10 mouse cellular contexts compared by ENCODE assay signal in the genomic region with DNA sequence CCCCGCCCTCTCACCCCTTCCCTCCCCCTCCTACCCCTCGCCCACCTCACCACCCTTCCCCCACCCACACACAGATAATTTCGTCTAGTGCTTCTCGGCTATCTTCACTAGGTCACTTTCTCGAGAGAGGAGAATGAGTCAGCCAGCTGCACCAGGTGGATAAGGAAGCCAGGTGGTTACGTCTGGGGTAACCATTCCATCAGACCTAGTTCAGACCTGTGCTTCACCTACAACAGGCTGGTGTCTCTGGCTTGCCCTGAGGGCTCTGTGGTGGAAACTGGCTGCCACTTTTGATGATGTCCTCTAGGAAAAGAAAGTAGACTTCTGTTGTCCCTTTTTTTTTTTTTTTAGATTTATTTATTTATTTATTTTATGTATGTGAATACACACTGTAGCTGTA.
A peak's percentile ranks its signal among the peaks of the same experiment; 100 is the strongest.
DNase-seq lines count a peak whose midpoint lies in the region; ATAC-seq lines count a peak whose summit lies in the region.
"Had no signal": no experiment of that assay in that cellular context is flagged by ENCODE, and none has a peak within 500 bp of the region (broad histone marks: within the 10 kb centered on the region; RNA-seq: fewer than 3 reads in every experiment).

No protein-coding gene starts in this region.

- no peaks in the 10 kb centered on the region for H3K27me3 ChIP-seq in heart, embryonic 16.5 days (ENCODE audit: control insufficient read depth, insufficient read depth, low read length)
- H3K27me3 ChIP-seq in midbrain, embryonic 11.5 days (ENCODE audit: control insufficient read depth, insufficient read depth, low read length), result no peaks in the 10 kb centered on the region
- no peaks in the 10 kb centered on the region for H3K27me3 ChIP-seq in midbrain, embryonic 14.5 days (ENCODE audit: control insufficient read depth, insufficient read depth, low read length)
- H3K27me3 ChIP-seq in embryonic facial prominence, embryonic 15.5 days, result no peaks in the 10 kb centered on the region
- no peaks in the 10 kb centered on the region for H3K27me3 ChIP-seq in stomach, embryonic 14.5 days (ENCODE audit: control insufficient read depth, insufficient read depth, low read length)

- peak overlapping the region; percentile 54 for H3K4me2 ChIP-seq in heart, embryonic 16.5 days (ENCODE audit: low read depth, low read length)
- no peak overlapping the region for H3K4me2 ChIP-seq in midbrain, embryonic 11.5 days
- H3K4me2 ChIP-seq in midbrain, embryonic 14.5 days (ENCODE audit: low read length), result no peak overlapping the region
- peak overlapping the region; percentile 4; the same call in 1 of the 2 replicates for H3K4me2 ChIP-seq in embryonic facial prominence, embryonic 15.5 days (replicated peaks)
- 0 out of 2 replicates have a peak overlapping the region, but pooled peaks have one; percentile 11 for H3K4me2 ChIP-seq in stomach, embryonic 14.5 days (replicated peaks; ENCODE audit: low read depth, low read length)

- H3K9ac ChIP-seq in heart, embryonic 16.5 days (ENCODE audit: low read length), result no peak overlapping the region
- H3K9ac ChIP-seq in midbrain, embryonic 11.5 days (ENCODE audit: low read length), result no peak overlapping the region
- no peak overlapping the region for H3K9ac ChIP-seq in midbrain, embryonic 14.5 days (replicated peaks; ENCODE audit: low read length)
- no peak overlapping the region for H3K9ac ChIP-seq in embryonic facial prominence, embryonic 15.5 days
- no peak overlapping the region for H3K9ac ChIP-seq in stomach, embryonic 14.5 days (replicated peaks; ENCODE audit: low read depth, low read length)

- no peaks in the 10 kb centered on the region for H3K9me3 ChIP-seq in heart, embryonic 16.5 days (replicated peaks; ENCODE audit: control insufficient read depth, low read length)
- H3K9me3 ChIP-seq in midbrain, embryonic 11.5 days (ENCODE audit: control insufficient read depth, low read length), result no peaks in the 10 kb centered on the region
- H3K9me3 ChIP-seq in midbrain, embryonic 14.5 days (ENCODE audit: control insufficient read depth, low read length), result no peaks in the 10 kb centered on the region
- H3K9me3 ChIP-seq in embryonic facial prominence, embryonic 15.5 days (replicated peaks), result no peaks in the 10 kb centered on the region
- no peaks in the 10 kb centered on the region for H3K9me3 ChIP-seq in stomach, embryonic 14.5 days (ENCODE audit: control insufficient read depth, low read depth, low read length)

- H3K4me3 ChIP-seq in heart, embryonic 16.5 days (ENCODE audit: low read length), result no peak overlapping the region
- H3K4me3 ChIP-seq in midbrain, embryonic 11.5 days (ENCODE audit: low read depth, low read length), result no peak overlapping the region
- H3K4me3 ChIP-seq in midbrain, embryonic 14.5 days (replicated peaks; ENCODE audit: low read depth, low read length), result no peak overlapping the region
- no peak overlapping the region for H3K4me3 ChIP-seq in embryonic facial prominence, embryonic 15.5 days (replicated peaks)
- H3K4me3 ChIP-seq in stomach, embryonic 14.5 days (ENCODE audit: low read depth, low read length), result no peak overlapping the region

- peaks cover 24% of the 10 kb centered on the region for H3K4me1 ChIP-seq in heart, embryonic 16.5 days (ENCODE audit: control insufficient read depth, insufficient read depth, low read length)
- no peaks in the 10 kb centered on the region for H3K4me1 ChIP-seq in midbrain, embryonic 11.5 days (ENCODE audit: control insufficient read depth, insufficient read depth, low read length)
- no peaks in the 10 kb centered on the region for H3K4me1 ChIP-seq in midbrain, embryonic 14.5 days (ENCODE audit: control insufficient read depth, insufficient read depth, low read length)
- peaks cover 21% of the 10 kb centered on the region for H3K4me1 ChIP-seq in embryonic facial prominence, embryonic 15.5 days
- no peaks in the 10 kb centered on the region for H3K4me1 ChIP-seq in stomach, embryonic 14.5 days (ENCODE audit: control insufficient read depth, insufficient read depth, low read length)

- no peak for ATAC-seq in heart, embryonic 16.5 days (replicated peaks; ENCODE audit: extremely low read depth, insufficient read depth, low FRiP score)
- ATAC-seq in midbrain, embryonic 11.5 days (ENCODE audit: low FRiP score), result no peak
- ATAC-seq in midbrain, embryonic 14.5 days (ENCODE audit: low FRiP score, low TSS enrichment), result no peak
- no peak for ATAC-seq in embryonic facial prominence, embryonic 15.5 days (ENCODE audit: insufficient number of reproducible peaks, low FRiP score, low TSS enrichment, low read depth)
- ATAC-seq in stomach, embryonic 14.5 days (ENCODE audit: insufficient number of reproducible peaks, insufficient read depth, low FRiP score, low read depth), result no peak

- 17% methylated on average over 4 of the region's 6 CpGs for WGBS in heart, embryonic 16.5 days
- 52% methylated on average over 6 of the region's 6 CpGs for WGBS in midbrain, embryonic 11.5 days
- 47% methylated on average over 6 of the region's 6 CpGs for WGBS in midbrain, embryonic 14.5 days
- WGBS in embryonic facial prominence, embryonic 15.5 days, result 23% methylated on average over 5 of the region's 6 CpGs
- WGBS in stomach, embryonic 14.5 days, result 23% methylated on average over 6 of the region's 6 CpGs

- no peak for DNase-seq in heart, adult 18-20 months
- peak; percentile 68 for DNase-seq in midbrain, embryonic 11.5 days (ENCODE audit: low spot score, missing footprints)
- no peak for DNase-seq in midbrain, embryonic 14.5 days
- DNase-seq in kidney, postnatal 14 days, result no peak
- DNase-seq: cerebellum, adult 9-11 months; kidney, adult 18-20 months; right cerebral cortex, postnatal 14 days had no signal

- H3K36me3 ChIP-seq in heart, embryonic 16.5 days (ENCODE audit: control insufficient read depth, insufficient read depth), result no peaks in the 10 kb centered on the region
- no peaks in the 10 kb centered on the region for H3K36me3 ChIP-seq in midbrain, embryonic 11.5 days (ENCODE audit: control insufficient read depth, insufficient read depth, low read length)
- H3K36me3 ChIP-seq in midbrain, embryonic 14.5 days (ENCODE audit: control insufficient read depth, insufficient read depth, low read length), result no peaks in the 10 kb centered on the region
- H3K36me3 ChIP-seq in embryonic facial prominence, embryonic 15.5 days, result no peaks in the 10 kb centered on the region
- no peaks in the 10 kb centered on the region for H3K36me3 ChIP-seq in stomach, embryonic 14.5 days (ENCODE audit: control insufficient read depth, insufficient read depth, low read length)

- no peak overlapping the region for H3K27ac ChIP-seq in heart, embryonic 16.5 days (ENCODE audit: low read length)
- H3K27ac ChIP-seq in midbrain, embryonic 11.5 days (ENCODE audit: low read depth, low read length), result no peak overlapping the region
- H3K27ac ChIP-seq in midbrain, embryonic 14.5 days (replicated peaks; ENCODE audit: low read depth, low read length), result no peak overlapping the region
- H3K27ac ChIP-seq in embryonic facial prominence, embryonic 15.5 days (replicated peaks), result no peak overlapping the region
- H3K27ac ChIP-seq in stomach, embryonic 14.5 days (ENCODE audit: low read length), result no peak overlapping the region

Comparison
In these comparisons a context has a peak if more than half of its experiments do, and no peak if none do; other contexts are left out.
1. H3K4me2 ChIP-seq: peak in heart, embryonic 16.5 days (single experiment), embryonic facial prominence, embryonic 15.5 days (single experiment) and stomach, embryonic 14.5 days (single experiment); none in midbrain, embryonic 11.5 days (single experiment) and midbrain, embryonic 14.5 days (single experiment).